Mouse (Mus musculus): ENCODE measurements around the gene Iqsec3.

- TF ChIP-seq ZC3H11A (IDR thresholded peaks at IDR 0.05; ENCODE audit: borderline replicate concordance, low read depth, low read length) (no peak), HCFC1 (IDR thresholded peaks at IDR 0.05; ENCODE audit: borderline replicate concordance, insufficient read depth, low read length) (no peak), ZNF384 (IDR thresholded peaks at IDR 0.05; ENCODE audit: low read depth, low read length) (no peak)
Measured at GRCm38 (mm10) chr6:121338519-121338896, 135.0 kb downstream of the Iqsec3 start.
